Mouse (Mus musculus) G1E (cell line): Measurements from ENCODE around the gene Marc2. TPM values are rescaled to one million over a fixed set of nuclear protein-coding genes. Genes with fewer than 3 reads are reported as not detected.

Experiments
- ATAC-seq: 2 replicates; pipeline ENCODE4 v1.8.0; 2016; ENCODE audit warnings: mild to moderate bottlenecking; ENCODE audit not compliant: insufficient number of reproducible peaks, poor library complexity, low FRiP score, severe bottlenecking; ENCODE audit errors: extremely low read depth
- DNase-seq: peaks from one replicate; pipeline ENCODE4 v3.0.0; 2012; ENCODE audit warnings: low spot score
- H3K27me3 ChIP-seq: 2 replicates; pipeline ENCODE4 v1.6.1; 2012; ENCODE audit warnings: mild to moderate bottlenecking, low read length, inconsistent platforms; ENCODE audit not compliant: insufficient read depth
- H3K36me3 ChIP-seq: replicated peaks from 2 replicates; pipeline ENCODE3; 2012; ENCODE audit warnings: mild to moderate bottlenecking, inconsistent platforms
- H3K4me1 ChIP-seq: 2 replicates; pipeline ENCODE4 v1.6.1; 2012; ENCODE audit warnings: low read depth, low read length, inconsistent platforms, mixed read lengths; ENCODE audit not compliant: insufficient read depth
- H3K4me3 ChIP-seq: 2 replicates; pipeline ENCODE4 v1.5.1; 2012; ENCODE audit warnings: low read depth, mild to moderate bottlenecking, inconsistent platforms, low read length, moderate library complexity, mixed read lengths
- H3K9me3 ChIP-seq: replicated peaks from 2 replicates; pipeline ENCODE4 v1.6.1; 2012; ENCODE audit warnings: inconsistent platforms
- CTCF ChIP-seq: IDR thresholded peaks from 2 replicates; pipeline ENCODE4 v1.5.1; 2012; ENCODE audit warnings: low read depth, low read length, inconsistent platforms, mixed read lengths
- GATA1 ChIP-seq: IDR thresholded peaks from 2 replicates; pipeline ENCODE4 v1.6.1; 2012; ENCODE audit warnings: borderline replicate concordance, low read length, inconsistent platforms, mixed read lengths
- POLR2AphosphoS5 ChIP-seq: IDR thresholded peaks from 2 replicates; pipeline ENCODE4 v1.6.1; 2012; ENCODE audit warnings: low read depth, low read length, inconsistent platforms; ENCODE audit not compliant: insufficient replicate concordance
- TAL1 ChIP-seq: conservative IDR thresholded peaks from 2 replicates; pipeline ENCODE4 v1.6.1; 2012; ENCODE audit warnings: low read depth, low read length, inconsistent platforms, mixed read lengths
- polyA plus RNA-seq: library from polyadenylated mRNA; stranded (reverse); fragments of >175 nt; gene quantifications from 2 replicates; pipeline ENCODE4 v1.2.3, GENCODE M21; 2012
- total RNA-seq, 2 experiments: library from RNA; stranded (forward) in 1 of 2; stranded (reverse) in 1 of 2; fragments of 200-1000 nt in 1 of 2; fragments of >200 nt in 1 of 2; fragmentation: Nextera tagmentation in 1 of 2; gene quantifications; 2 replicates each; pipeline ENCODE4 v1.2.3; 2014 to 2017

The Marc2 gene
- total and polyA plus RNA-seq, 3 experiments = 39.8 to 62.0 (median 53.5) TPM

GRCm38 (mm10) chr1:184771202-184771890 lies 74.9 kb downstream of the Marc2 start:
- Histone ChIP-seq H3K4me1 (no peaks in the 10 kb centered on the region), H3K27me3 (no peaks in the 10 kb centered on the region), H3K36me3 (no peaks in the 10 kb centered on the region), H3K4me3 (no peak overlapping the region), H3K9me3 (no peaks in the 10 kb centered on the region)
- TF ChIP-seq GATA1 = no peak
- no peak for TF ChIP-seq TAL1
- no peak for TF ChIP-seq POLR2AphosphoS5
- TF ChIP-seq CTCF = peak; percentile 50; the same call in 1 of the 2 replicates
- DNase-seq (peak; percentile 19), ATAC-seq (no peak)

DNA sequence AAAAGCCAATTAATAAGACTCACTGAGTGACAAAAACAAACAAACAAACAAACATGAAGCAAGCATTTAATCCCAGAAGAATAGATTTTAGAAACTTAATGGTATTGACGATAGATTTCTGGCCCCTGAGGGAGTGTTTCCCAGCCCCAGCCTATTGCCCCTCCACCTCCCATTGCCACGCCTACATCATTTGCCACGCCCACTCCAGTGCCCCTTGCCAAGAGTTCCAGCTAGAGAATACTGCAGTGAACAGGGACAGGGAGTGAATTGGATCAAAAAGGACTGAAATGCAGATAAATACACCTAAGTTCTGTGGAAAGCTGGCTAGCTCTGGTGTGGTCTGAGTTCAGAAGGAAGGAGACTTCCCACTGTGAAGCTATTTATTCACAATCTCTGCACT lies 82.4 kb downstream of the Marc2 start:
- no peak for ATAC-seq
- Histone ChIP-seq H3K9me3 (no peaks in the 10 kb centered on the region), H3K4me1 (no peaks in the 10 kb centered on the region), H3K36me3 (no peaks in the 10 kb centered on the region), H3K4me3 (no peak overlapping the region), H3K27me3 (peaks cover 3% of the 10 kb centered on the region; the same call in 1 of the 2 replicates)
- no peak for TF ChIP-seq CTCF
- TF ChIP-seq GATA1 = no peak
- TF ChIP-seq POLR2AphosphoS5 = no peak
- no peak for TF ChIP-seq TAL1
- no peak for DNase-seq

Other genes starting within 250 kb of the Marc2 start
- gene Hlx, start 113.8 kb downstream of the Marc2 start, total RNA-seq (2014; fragmentation: Nextera tagmentation) = 8.5 and 10.9 TPM in 2 replicates
- gene Hlx, start 113.8 kb downstream of the Marc2 start, total RNA-seq (2017) = 1.4 and 1.8 TPM in 2 replicates
- 22.8 and 27.0 TPM in 2 replicates for gene Hlx, start 113.8 kb downstream of the Marc2 start, polyA plus RNA-seq
- gene Marc1, start 35.1 kb downstream of the Marc2 start, total RNA-seq (2014; fragmentation: Nextera tagmentation) = not detected in 2 replicates
- not detected in 2 replicates for gene Marc1, start 35.1 kb downstream of the Marc2 start, total RNA-seq (2017)
- gene Marc1, start 35.1 kb downstream of the Marc2 start, polyA plus RNA-seq = not detected in 2 replicates
- gene C130074G19Rik, start 36.8 kb upstream of the Marc2 start, total RNA-seq (2014; fragmentation: Nextera tagmentation) = not detected in 2 replicates
- not detected in 2 replicates for gene C130074G19Rik, start 36.8 kb upstream of the Marc2 start, total RNA-seq (2017)
- not detected in 2 replicates for gene C130074G19Rik, start 36.8 kb upstream of the Marc2 start, polyA plus RNA-seq
- not detected in 2 replicates for gene Mark1, start 153.1 kb upstream of the Marc2 start, total RNA-seq (2014; fragmentation: Nextera tagmentation)
- 0.16 TPM in 1 of 2 replicates, not detected in the other for gene Mark1, start 153.1 kb upstream of the Marc2 start, total RNA-seq (2017)
- gene Mark1, start 153.1 kb upstream of the Marc2 start, polyA plus RNA-seq = not detected in 2 replicates